Mouse (Mus musculus) lung, embryonic 14.5 days (tissue): ENCODE measurements around the gene Ift43. TPM values are rescaled to one million over a fixed set of nuclear protein-coding genes. Genes with fewer than 3 reads are reported as not detected.

Source experiments
- ATAC-seq: fragments of 200-750 bp; cut with Nextera tagmentation; 2 replicates; pipeline ENCODE4 v1.8.0; 2017; ENCODE audit warnings: mild to moderate bottlenecking, moderate TSS enrichment, moderate library complexity; ENCODE audit not compliant: insufficient read depth
- DNase-seq: peaks from one replicate; pipeline ENCODE4 v3.0.0-alpha.2; 2015
- H3K27ac ChIP-seq: fragments of 300-500 bp; sonication (generic); 2 replicates; pipeline ENCODE4 v1.5.1; 2014; ENCODE audit warnings: low read depth, mild to moderate bottlenecking, moderate library complexity
- H3K27me3 ChIP-seq: fragments of 300-500 bp; sonication (generic); 2 replicates; pipeline ENCODE4 v1.6.1; 2014; ENCODE audit warnings: low read length, control low read depth; ENCODE audit not compliant: insufficient read depth
- H3K36me3 ChIP-seq: fragments of 300-500 bp; sonication (generic); 2 replicates; pipeline ENCODE4 v1.6.1; 2014; ENCODE audit warnings: control low read depth; ENCODE audit not compliant: insufficient read depth
- H3K4me1 ChIP-seq: fragments of 300-500 bp; sonication (generic); 2 replicates; pipeline ENCODE4 v1.6.1; 2014; ENCODE audit warnings: antibody characterized with exemption, control low read depth; ENCODE audit not compliant: insufficient read depth
- H3K4me2 ChIP-seq: fragments of 300-500 bp; sonication (generic); 2 replicates; pipeline ENCODE4 v1.6.1; 2014; ENCODE audit warnings: mild to moderate bottlenecking
- H3K4me3 ChIP-seq: fragments of 300-500 bp; sonication (generic); 2 replicates; pipeline ENCODE4 v1.5.1; 2014; ENCODE audit warnings: low read depth, low read length
- H3K9ac ChIP-seq: fragments of 300-500 bp; sonication (generic); 2 replicates; pipeline ENCODE4 v1.6.1; 2014
- H3K9me3 ChIP-seq: fragments of 300-500 bp; sonication (generic); 2 replicates; pipeline ENCODE4 v1.6.1; 2016; ENCODE audit warnings: low read depth, low read length, control low read depth
- CTCF ChIP-seq: IDR thresholded peaks from 2 replicates; pipeline ENCODE4 v1.5.1; 2016; ENCODE audit warnings: antibody characterized with exemption, low read depth
- WGBS: fragments of 180-500 bp; shearing (Covaris S2); extraction: QIAGEN DNeasy Blood & Tissue Kit; methylation state at CpG from one replicate; pipeline ENCODE4 v1.1.7; 2014; 5-methylcytosine and 5-hydroxymethylcytosine counted together
- polyA plus RNA-seq: library from polyadenylated mRNA; unstranded; fragments of >200 nt; fragmentation: Nextera tagmentation; extraction: Ambion mirVana; gene quantifications from 2 replicates; pipeline ENCODE4 v1.2.1, GENCODE M21; 2014

The Ift43 gene
- polyA plus RNA-seq, 1 experiment from 2014 or later: 88.3 TPM

GRCm38 (mm10) chr12:86116295-86116835, 34.0 kb downstream of the Ift43 start:
- Histone ChIP-seq H3K27ac (no peak overlapping the region), H3K9ac (no peak overlapping the region), H3K27me3 (no peaks in the 10 kb centered on the region), H3K4me1 (no peaks in the 10 kb centered on the region), H3K36me3 (peaks cover 10% of the 10 kb centered on the region; the same call in 1 of the 2 replicates), H3K9me3 (no peaks in the 10 kb centered on the region), H3K4me3 (no peak overlapping the region), H3K4me2 (no peak overlapping the region)
- DNase-seq: no peak
- ATAC-seq: no peak
- TF ChIP-seq CTCF: no peak
- 71% methylated on average over 15 of the region's 15 CpGs for WGBS

GRCm38 (mm10) chr12:86124016-86124415, 41.7 kb downstream of the Ift43 start:
- H3K4me2 ChIP-seq: no peak overlapping the region
- H3K9me3 ChIP-seq: no peaks in the 10 kb centered on the region
- H3K27me3 ChIP-seq: no peaks in the 10 kb centered on the region
- H3K36me3 ChIP-seq: no peaks in the 10 kb centered on the region
- WGBS: 77% methylated on average over 6 of the region's 6 CpGs
- ATAC-seq: no peak; the same call in 1 of the 2 replicates
- no peak overlapping the region for H3K27ac ChIP-seq
- H3K9ac ChIP-seq: no peak overlapping the region
- H3K4me1 ChIP-seq: no peaks in the 10 kb centered on the region
- H3K4me3 ChIP-seq: no peak overlapping the region
- no peak for TF ChIP-seq CTCF
- DNase-seq: no peak

GRCm38 (mm10) chr12:86128122-86128521, 45.8 kb downstream of the Ift43 start:
- Histone ChIP-seq H3K4me2 (no peak overlapping the region), H3K9ac (peak overlapping the region; percentile 20; the same call in 1 of the 2 replicates), H3K9me3 (no peaks in the 10 kb centered on the region), H3K36me3 (no peaks in the 10 kb centered on the region), H3K27ac (no peak overlapping the region), H3K4me1 (no peaks in the 10 kb centered on the region), H3K27me3 (no peaks in the 10 kb centered on the region), H3K4me3 (no peak overlapping the region)
- DNase-seq (no peak), ATAC-seq (no peak)
- 25% methylated on average over 6 of the region's 6 CpGs for WGBS
- no peak for TF ChIP-seq CTCF

GRCm38 (mm10) chr12:86129005-86129404, 46.7 kb downstream of the Ift43 start:
- Histone ChIP-seq H3K4me1 (no peaks in the 10 kb centered on the region), H3K9me3 (no peaks in the 10 kb centered on the region), H3K4me3 (no peak overlapping the region), H3K27me3 (no peaks in the 10 kb centered on the region), H3K36me3 (no peaks in the 10 kb centered on the region), H3K9ac (no peak overlapping the region), H3K4me2 (no peak overlapping the region), H3K27ac (no peak overlapping the region)
- ATAC-seq (no peak), DNase-seq (no peak)
- WGBS: 77% methylated on average over 8 of the region's 8 CpGs
- no peak for TF ChIP-seq CTCF

GRCm38 (mm10) chr12:86129696-86130095, 47.4 kb downstream of the Ift43 start:
- Histone ChIP-seq H3K4me3 (no peak overlapping the region), H3K27me3 (no peaks in the 10 kb centered on the region), H3K36me3 (no peaks in the 10 kb centered on the region), H3K4me2 (no peak overlapping the region), H3K9ac (no peak overlapping the region), H3K27ac (no peak overlapping the region), H3K4me1 (no peaks in the 10 kb centered on the region), H3K9me3 (no peaks in the 10 kb centered on the region)
- DNase-seq (no peak), ATAC-seq (no peak)
- 45% methylated on average over 10 of the region's 10 CpGs for WGBS
- TF ChIP-seq CTCF: no peak

- Histone ChIP-seq H3K9me3 (no peaks in the 10 kb centered on the region), H3K36me3 (no peaks in the 10 kb centered on the region), H3K4me2 (no peak overlapping the region), H3K9ac (no peak overlapping the region), H3K27ac (no peak overlapping the region), H3K27me3 (no peaks in the 10 kb centered on the region), H3K4me3 (no peak overlapping the region), H3K4me1 (no peaks in the 10 kb centered on the region)
- WGBS: 21% methylated on average over 2 of the region's 2 CpGs
- peak; percentile 81 for TF ChIP-seq CTCF
- DNase-seq (peak; percentile 93), ATAC-seq (no peak)
These were observed 50.5 kb downstream of the Ift43 start for GRCm38 (mm10) chr12:86132799-86133198.

GRCm38 (mm10) chr12:86135691-86136090, 53.4 kb downstream of the Ift43 start:
- 69% methylated on average over 4 of the region's 4 CpGs for WGBS
- H3K36me3 ChIP-seq: peaks cover 9% of the 10 kb centered on the region; the same call in 1 of the 2 replicates
- no peak for TF ChIP-seq CTCF
- H3K4me3 ChIP-seq: no peak overlapping the region
- H3K9me3 ChIP-seq: no peaks in the 10 kb centered on the region
- no peak overlapping the region for H3K9ac ChIP-seq
- H3K27me3 ChIP-seq: no peaks in the 10 kb centered on the region
- H3K27ac ChIP-seq: no peak overlapping the region
- H3K4me2 ChIP-seq: no peak overlapping the region
- no peaks in the 10 kb centered on the region for H3K4me1 ChIP-seq
- ATAC-seq: no peak
- DNase-seq: no peak
